Mouse (Mus musculus): ENCODE results near the gene Tnrc6c. TPM values are rescaled to one million over a fixed set of nuclear protein-coding genes. Genes with fewer than 3 reads are reported as not detected.

Tnrc6c gene
- polyA plus RNA-seq, 1 experiment from 2014 or later, result 32.5 TPM

DNA sequence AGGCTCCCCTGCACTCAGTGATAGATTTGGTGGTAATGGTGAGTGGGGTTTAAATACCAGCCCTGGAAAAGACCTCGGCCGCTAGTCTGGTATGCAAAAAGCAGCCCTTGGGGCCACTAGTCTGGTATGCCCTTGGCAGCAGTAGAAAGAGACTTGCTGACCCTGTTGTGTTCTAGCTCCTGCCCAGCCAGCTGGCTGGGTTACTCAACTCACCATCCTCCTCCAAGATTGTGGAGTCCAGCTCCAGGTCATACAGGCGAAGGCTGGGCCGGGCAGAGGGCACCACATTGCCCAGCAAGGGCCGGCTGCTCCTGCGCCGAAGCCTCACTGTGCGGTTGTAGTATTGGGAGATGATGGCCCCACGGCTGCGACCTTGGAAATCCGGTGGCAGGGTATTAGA is 123.9 kb downstream of the Tnrc6c start:
- Histone ChIP-seq H3K27ac (ENCODE audit: low read depth, low read length) (no peak overlapping the region), H3K9ac (replicated peaks; ENCODE audit: low read depth, low read length) (no peak overlapping the region), H3K4me1 (ENCODE audit: control insufficient read depth, insufficient read depth, low read length) (peaks cover 22% of the 10 kb centered on the region), H3K27me3 (ENCODE audit: control insufficient read depth, insufficient read depth, low read length) (no peaks in the 10 kb centered on the region; the same call in 1 of the 2 replicates), H3K4me2 (ENCODE audit: low read depth, low read length) (no peak overlapping the region), H3K4me3 (ENCODE audit: low read depth, low read length) (no peak overlapping the region), H3K36me3 (ENCODE audit: control insufficient read depth, insufficient read depth, low read length) (no peaks in the 10 kb centered on the region), H3K9me3 (ENCODE audit: control insufficient read depth, low read length) (no peaks in the 10 kb centered on the region)
- no peak for ATAC-seq (ENCODE audit: low read depth)
- 93% methylated on average over 11 of the region's 11 CpGs for WGBS

DNA sequence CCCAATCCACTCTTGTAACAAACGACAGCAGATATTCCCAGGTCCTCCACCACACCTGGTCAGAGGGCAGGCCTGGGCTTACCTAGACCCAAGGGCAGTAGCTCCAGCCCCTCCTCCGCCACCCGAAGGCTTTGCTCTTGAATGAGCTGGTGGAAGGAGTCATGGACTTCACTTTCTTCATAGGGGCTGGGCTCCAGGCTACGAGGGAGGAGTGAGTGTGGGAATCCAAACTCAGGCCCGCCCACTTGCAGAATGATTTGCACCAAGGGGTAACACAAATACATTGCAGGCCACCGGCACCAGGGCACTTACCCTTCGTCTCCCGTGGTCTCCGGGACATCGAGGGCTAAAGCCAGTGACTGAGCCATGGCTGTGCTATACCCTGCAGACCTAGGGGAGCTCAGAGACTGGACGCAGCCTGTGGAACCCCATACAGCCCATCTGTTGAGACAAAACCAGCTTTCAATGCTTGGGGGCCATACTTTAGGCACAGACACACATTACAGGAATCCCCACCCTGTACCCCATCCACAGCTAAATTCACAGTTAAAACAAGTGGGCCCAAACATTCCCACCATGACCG is 124.9 kb downstream of the Tnrc6c start:
- Histone ChIP-seq H3K4me1 (ENCODE audit: control insufficient read depth, insufficient read depth, low read length) (peaks cover 27% of the 10 kb centered on the region), H3K9me3 (ENCODE audit: control insufficient read depth, low read length) (no peaks in the 10 kb centered on the region), H3K4me2 (ENCODE audit: low read depth, low read length) (peak overlapping the region; percentile 22; the same call in 1 of the 2 replicates), H3K27me3 (ENCODE audit: control insufficient read depth, insufficient read depth, low read length) (no peaks in the 10 kb centered on the region; the same call in 1 of the 2 replicates), H3K4me3 (ENCODE audit: low read depth, low read length) (no peak overlapping the region), H3K27ac (ENCODE audit: low read depth, low read length) (peak overlapping the region; percentile 61), H3K36me3 (ENCODE audit: control insufficient read depth, insufficient read depth, low read length) (no peaks in the 10 kb centered on the region), H3K9ac (replicated peaks; ENCODE audit: low read depth, low read length) (no peak overlapping the region)
- 46% methylated on average over 12 of the region's 12 CpGs for WGBS
- ATAC-seq (ENCODE audit: low read depth), result no peak

DNA sequence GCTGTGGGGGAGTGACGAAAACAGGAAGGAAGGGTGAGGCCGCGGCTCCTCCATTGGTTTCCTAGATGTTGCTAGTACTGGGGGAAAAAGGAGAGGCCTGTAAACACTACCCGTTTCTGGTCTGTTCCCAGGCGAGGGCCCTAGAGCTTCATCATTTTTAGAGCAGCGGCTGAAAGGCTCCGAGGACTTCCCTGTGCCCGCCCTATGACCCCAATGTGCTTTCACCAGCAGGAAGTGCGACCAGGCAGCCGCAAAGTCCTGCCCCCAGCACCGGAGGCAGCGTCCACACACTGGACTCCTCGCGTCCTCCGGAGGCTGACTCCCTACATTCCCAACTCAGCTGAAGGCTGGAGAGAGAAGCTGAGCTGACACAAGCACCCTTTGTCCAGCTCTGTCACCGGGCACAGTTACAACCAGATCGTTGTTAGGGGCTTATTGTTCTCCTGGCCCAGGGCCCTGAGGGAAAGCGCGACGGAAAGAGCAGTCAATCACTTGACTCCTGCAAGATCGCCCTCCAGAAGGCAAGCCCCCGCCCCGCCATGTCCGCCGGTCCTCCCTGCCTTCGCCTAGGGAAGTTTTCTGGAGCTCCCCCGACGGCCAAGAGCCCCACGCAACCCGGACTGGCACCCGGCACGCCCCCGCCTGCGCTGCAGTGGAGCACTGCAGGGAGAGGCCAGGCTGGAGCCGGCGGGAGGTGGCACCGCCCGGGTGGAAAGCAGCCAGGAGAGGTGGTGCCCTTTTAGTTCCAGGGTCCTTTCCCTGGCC is 125.5 kb downstream of the Tnrc6c start:
- Histone ChIP-seq H3K4me1 (ENCODE audit: control insufficient read depth, insufficient read depth, low read length) (peaks cover 27% of the 10 kb centered on the region), H3K27ac (ENCODE audit: low read depth, low read length) (peak overlapping the region; percentile 61), H3K4me3 (ENCODE audit: low read depth, low read length) (peak overlapping the region; percentile 24), H3K9ac (replicated peaks; ENCODE audit: low read depth, low read length) (peak overlapping the region; percentile 2; the same call in 1 of the 2 replicates), H3K36me3 (ENCODE audit: control insufficient read depth, insufficient read depth, low read length) (no peaks in the 10 kb centered on the region), H3K4me2 (ENCODE audit: low read depth, low read length) (peak overlapping the region; percentile 41), H3K27me3 (ENCODE audit: control insufficient read depth, insufficient read depth, low read length) (no peaks in the 10 kb centered on the region; the same call in 1 of the 2 replicates), H3K9me3 (ENCODE audit: control insufficient read depth, low read length) (no peaks in the 10 kb centered on the region)
- ATAC-seq (ENCODE audit: low read depth), result peak; percentile 33; the same call in 1 of the 2 replicates
- 3% methylated on average over 34 of the region's 38 CpGs for WGBS

DNA sequence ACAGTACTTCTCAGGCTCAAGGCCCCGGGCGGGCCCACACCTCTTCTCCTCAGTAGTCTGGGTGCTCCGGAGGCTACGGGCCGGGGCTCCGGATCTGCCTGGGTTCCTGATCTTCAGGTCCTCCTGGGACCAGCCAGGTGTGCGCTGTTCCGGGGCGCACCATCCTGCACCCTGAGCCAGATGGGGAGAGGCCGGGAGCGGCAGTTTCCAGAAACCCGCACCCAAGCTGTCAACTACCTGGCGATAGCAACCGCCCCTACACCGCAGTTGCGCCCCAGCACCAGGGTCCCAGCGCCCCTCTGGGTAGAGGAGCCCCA is 126.1 kb downstream of the Tnrc6c start:
- Histone ChIP-seq H3K36me3 (ENCODE audit: control insufficient read depth, insufficient read depth, low read length) (no peaks in the 10 kb centered on the region), H3K4me2 (ENCODE audit: low read depth, low read length) (peak overlapping the region; percentile 41), H3K27ac (ENCODE audit: low read depth, low read length) (peak overlapping the region; percentile 61), H3K9me3 (ENCODE audit: control insufficient read depth, low read length) (no peaks in the 10 kb centered on the region), H3K9ac (replicated peaks; ENCODE audit: low read depth, low read length) (0 out of 2 replicates have a peak overlapping the region, but pooled peaks have one; percentile 2), H3K27me3 (ENCODE audit: control insufficient read depth, insufficient read depth, low read length) (no peaks in the 10 kb centered on the region; the same call in 1 of the 2 replicates), H3K4me1 (ENCODE audit: control insufficient read depth, insufficient read depth, low read length) (peaks cover 27% of the 10 kb centered on the region), H3K4me3 (ENCODE audit: low read depth, low read length) (peak overlapping the region; percentile 24)
- WGBS, result 2% methylated on average over 16 of the region's 17 CpGs
- no peak for ATAC-seq (ENCODE audit: low read depth)

DNA sequence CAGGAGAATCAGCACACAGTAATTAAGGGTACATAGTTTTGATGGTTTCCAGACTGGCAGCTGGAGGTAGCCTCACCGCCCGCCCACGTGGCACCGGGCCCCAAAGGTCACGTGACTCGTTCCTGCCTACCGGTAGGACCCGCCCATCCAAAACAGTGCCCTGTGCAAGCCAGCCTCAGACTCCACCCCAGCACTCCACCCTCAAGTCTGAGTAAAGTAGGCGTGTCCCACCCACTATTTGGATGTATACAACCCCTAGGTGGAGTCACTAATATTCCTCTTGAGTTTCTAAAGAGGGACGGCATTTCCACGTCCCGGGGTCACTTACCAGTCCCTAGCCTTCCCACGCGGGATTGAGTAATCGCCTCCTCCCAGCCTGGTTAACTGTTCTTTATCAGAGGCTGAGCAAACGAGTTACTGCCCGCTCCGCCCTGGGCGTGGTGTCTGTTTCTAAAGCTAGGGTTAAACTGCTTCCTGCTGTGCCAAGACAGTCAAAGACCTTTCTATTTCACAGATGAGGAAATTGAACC is 126.6 kb downstream of the Tnrc6c start:
- H3K27me3 ChIP-seq (ENCODE audit: control insufficient read depth, insufficient read depth, low read length), result no peaks in the 10 kb centered on the region; the same call in 1 of the 2 replicates
- H3K4me2 ChIP-seq (ENCODE audit: low read depth, low read length), result peak overlapping the region; percentile 41
- H3K36me3 ChIP-seq (ENCODE audit: control insufficient read depth, insufficient read depth, low read length), result no peaks in the 10 kb centered on the region
- H3K9me3 ChIP-seq (ENCODE audit: control insufficient read depth, low read length), result no peaks in the 10 kb centered on the region
- H3K4me1 ChIP-seq (ENCODE audit: control insufficient read depth, insufficient read depth, low read length), result peaks cover 27% of the 10 kb centered on the region
- ATAC-seq (ENCODE audit: low read depth), result no peak
- peak overlapping the region; percentile 24 for H3K4me3 ChIP-seq (ENCODE audit: low read depth, low read length)
- 3% methylated on average over 19 of the region's 19 CpGs for WGBS
- H3K27ac ChIP-seq (ENCODE audit: low read depth, low read length), result no peak overlapping the region
- H3K9ac ChIP-seq (replicated peaks; ENCODE audit: low read depth, low read length), result 0 out of 2 replicates have a peak overlapping the region, but pooled peaks have one; percentile 2

DNA sequence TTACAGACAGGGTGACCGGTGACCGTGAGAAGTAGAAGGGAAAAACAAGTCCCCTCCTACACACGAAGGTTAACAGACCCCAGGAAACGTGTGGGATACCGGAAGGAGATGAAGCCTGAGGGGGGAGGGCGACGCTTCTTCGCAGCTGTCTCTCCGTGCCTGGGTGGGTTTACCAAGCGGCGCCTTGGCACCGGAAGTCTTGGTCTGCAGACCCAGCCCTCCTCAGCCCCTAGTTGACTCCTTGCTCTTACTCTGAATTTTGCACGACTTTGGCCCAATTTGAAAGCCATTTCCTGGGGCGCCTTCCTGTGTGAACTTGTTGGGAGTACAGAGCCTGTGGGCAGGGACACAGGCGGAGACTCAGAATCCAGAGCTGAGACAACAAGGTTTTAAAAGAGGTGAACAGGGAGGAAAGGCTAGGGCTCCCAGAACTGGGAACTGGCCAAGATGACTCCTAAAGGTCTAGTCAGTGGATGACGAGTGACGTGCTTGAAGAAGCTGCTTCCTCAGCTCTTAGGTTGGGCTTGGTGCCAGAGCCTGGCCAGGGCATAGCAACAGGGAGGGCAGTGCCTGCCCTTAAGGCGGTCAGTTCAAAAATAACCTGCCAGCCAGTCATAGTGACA is 127.2 kb downstream of the Tnrc6c start:
- no peaks in the 10 kb centered on the region; the same call in 1 of the 2 replicates for H3K27me3 ChIP-seq (ENCODE audit: control insufficient read depth, insufficient read depth, low read length)
- no peak for ATAC-seq (ENCODE audit: low read depth)
- peaks cover 27% of the 10 kb centered on the region for H3K4me1 ChIP-seq (ENCODE audit: control insufficient read depth, insufficient read depth, low read length)
- 21% methylated on average over 18 of the region's 18 CpGs for WGBS
- H3K4me2 ChIP-seq (ENCODE audit: low read depth, low read length), result peak overlapping the region; percentile 41
- no peak overlapping the region for H3K4me3 ChIP-seq (ENCODE audit: low read depth, low read length)
- no peaks in the 10 kb centered on the region for H3K36me3 ChIP-seq (ENCODE audit: control insufficient read depth, insufficient read depth, low read length)
- no peaks in the 10 kb centered on the region for H3K9me3 ChIP-seq (ENCODE audit: control insufficient read depth, low read length)
- no peak overlapping the region for H3K9ac ChIP-seq (replicated peaks; ENCODE audit: low read depth, low read length)
- no peak overlapping the region; the same call in 1 of the 2 replicates for H3K27ac ChIP-seq (ENCODE audit: low read depth, low read length)

DNA sequence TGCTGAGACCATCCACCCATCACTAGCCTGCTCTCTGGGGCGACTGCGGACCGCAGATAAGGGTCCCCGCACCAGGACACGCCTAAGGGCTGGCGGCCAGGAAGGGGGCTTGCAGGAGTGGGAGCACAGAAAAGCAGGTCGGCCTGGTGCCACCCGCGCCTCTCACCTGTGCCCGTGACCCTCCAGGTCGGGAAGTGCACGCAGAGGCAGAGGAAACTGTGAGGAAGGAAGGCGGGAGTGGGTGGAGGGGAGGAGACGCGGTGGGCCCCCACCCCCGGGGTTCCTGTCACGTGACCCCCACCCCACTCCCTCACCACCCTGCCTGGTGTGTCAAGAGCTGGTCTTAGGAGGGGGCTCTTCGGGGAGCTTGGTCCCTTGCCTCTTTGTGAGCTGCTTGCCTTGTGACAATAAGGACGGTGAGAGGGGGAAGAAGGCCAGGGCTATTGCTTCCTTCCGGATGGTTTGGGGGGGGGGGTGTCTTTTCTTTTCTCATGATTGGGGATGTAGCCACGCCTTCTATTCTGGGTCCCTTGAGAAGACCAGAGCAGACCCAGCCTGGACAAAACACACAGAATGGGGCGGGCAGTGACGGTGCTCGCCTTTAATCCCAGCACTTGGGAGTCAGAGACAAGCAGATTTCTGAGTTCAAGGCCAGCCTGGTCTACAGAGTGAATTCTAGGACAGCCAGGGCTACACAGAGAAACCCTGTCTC is 128.1 kb downstream of the Tnrc6c start, which contains the start of the genes Tmc8 and Tmc6:
TSS of gene Tmc8 (plus strand) at position 84 of the 712 bp plus-strand sequence.
TSS of gene Tmc6 (minus strand) at position 206 of the 712 bp plus-strand sequence.
- H3K27me3 ChIP-seq (ENCODE audit: control insufficient read depth, insufficient read depth, low read length), result no peaks in the 10 kb centered on the region; the same call in 1 of the 2 replicates

DNA sequence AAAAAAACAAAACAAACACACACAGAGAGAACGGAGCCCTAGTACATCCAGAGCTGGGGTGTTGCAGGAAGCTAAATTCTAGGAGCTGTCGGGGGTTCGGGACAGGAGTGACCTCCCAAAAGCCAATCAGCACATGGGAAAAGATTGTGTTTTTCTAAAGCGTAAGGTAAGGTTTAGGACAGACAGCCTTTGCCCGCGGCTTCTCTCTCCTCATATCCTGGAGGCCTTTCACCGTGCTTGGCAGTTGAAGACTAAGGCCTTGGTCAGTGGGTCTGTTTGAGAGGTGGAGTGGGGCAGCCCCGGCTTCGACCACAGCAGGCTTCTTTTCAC is 128.6 kb downstream of the Tnrc6c start:
- Histone ChIP-seq H3K4me3 (ENCODE audit: low read depth, low read length) (peak overlapping the region; percentile 13), H3K27ac (ENCODE audit: low read depth, low read length) (no peak overlapping the region), H3K36me3 (ENCODE audit: control insufficient read depth, insufficient read depth, low read length) (no peaks in the 10 kb centered on the region), H3K27me3 (ENCODE audit: control insufficient read depth, insufficient read depth, low read length) (no peaks in the 10 kb centered on the region; the same call in 1 of the 2 replicates), H3K4me2 (ENCODE audit: low read depth, low read length) (peak overlapping the region; percentile 48), H3K4me1 (ENCODE audit: control insufficient read depth, insufficient read depth, low read length) (peaks cover 27% of the 10 kb centered on the region), H3K9ac (replicated peaks; ENCODE audit: low read depth, low read length) (peak overlapping the region; percentile 28; the same call in 1 of the 2 replicates), H3K9me3 (ENCODE audit: control insufficient read depth, low read length) (no peaks in the 10 kb centered on the region)
- no peak for ATAC-seq (ENCODE audit: low read depth)
- 53% methylated on average over 9 of the region's 9 CpGs for WGBS

More for the DNA sequence above, 128.1 kb downstream of the Tnrc6c start, which contains the start of the genes Tmc8 and Tmc6:
- Histone ChIP-seq H3K4me1 (ENCODE audit: control insufficient read depth, insufficient read depth, low read length) (peaks cover 27% of the 10 kb centered on the region), H3K36me3 (ENCODE audit: control insufficient read depth, insufficient read depth, low read length) (no peaks in the 10 kb centered on the region), H3K9me3 (ENCODE audit: control insufficient read depth, low read length) (no peaks in the 10 kb centered on the region), H3K27ac (ENCODE audit: low read depth, low read length) (no peak within 1 kb of the TSS; the same call in 1 of the 2 replicates), H3K4me2 (ENCODE audit: low read depth, low read length) (peak within 1 kb of the TSS; percentile 48), H3K4me3 (ENCODE audit: low read depth, low read length) (peak within 1 kb of the TSS; percentile 13), H3K9ac (replicated peaks; ENCODE audit: low read depth, low read length) (peak within 1 kb of the TSS; percentile 28; the same call in 1 of the 2 replicates)
- 42% methylated on average over 24 of the region's 24 CpGs for WGBS
- ATAC-seq (ENCODE audit: low read depth), result no peak
